Mouse (Mus musculus) right cerebral cortex, adult 2 months (tissue): ENCODE data around the gene Hist1h4b.

ENCODE experiments used
- DNase-seq, 2 experiments: peaks; one replicate each; pipeline ENCODE4 v3.0.0; 2021 to 2022; ENCODE audit warnings: low spot score in 2 of 2

Hist1h4b gene

GRCm38 (mm10) chr13:23740256-23740840 is 16.5 kb upstream of the Hist1h4b start:
- DNase-seq = no peak

DNA sequence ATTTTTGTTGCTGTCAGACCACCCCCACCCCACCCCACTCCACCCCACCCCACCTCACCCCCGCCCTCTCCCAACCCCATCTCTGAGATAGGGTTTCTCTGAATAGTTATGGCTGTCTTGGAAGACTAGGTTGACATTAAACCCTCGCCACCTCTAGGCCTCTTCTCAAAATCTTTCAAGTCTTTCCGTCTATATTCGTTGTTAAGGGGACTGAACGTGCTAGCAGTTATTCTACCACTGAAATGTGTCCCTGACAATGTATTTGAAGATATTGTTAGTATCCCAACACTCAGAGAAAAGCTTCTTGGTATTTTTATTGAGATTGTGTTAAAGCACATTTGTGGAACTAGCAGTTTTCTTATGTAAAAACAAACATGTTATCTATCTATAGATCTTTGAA is 15.9 kb upstream of the Hist1h4b start:
- DNase-seq = no peak

DNA sequence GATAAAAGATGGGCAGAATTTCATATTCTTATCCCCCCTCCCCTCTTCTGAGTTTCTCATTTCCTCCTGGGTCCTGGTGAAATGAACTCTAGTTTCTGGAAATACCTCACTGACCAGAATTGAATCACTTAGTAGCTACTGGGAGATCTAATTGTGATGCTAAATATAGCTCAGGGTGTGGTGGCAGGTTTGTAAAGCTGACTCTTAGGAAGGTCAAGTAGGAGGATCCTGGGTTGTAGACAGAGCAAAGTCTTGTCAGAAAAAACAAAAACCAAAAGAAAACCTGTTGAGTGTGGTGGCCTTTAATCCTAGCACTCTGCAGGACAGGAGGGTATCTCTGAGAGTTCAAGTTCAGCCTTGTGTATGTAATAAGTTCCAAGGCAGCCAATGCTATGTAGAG is 14.8 kb upstream of the Hist1h4b start:
- DNase-seq = no peak

- no peak for DNase-seq
These were observed 13.6 kb upstream of the Hist1h4b start for GRCm38 (mm10) chr13:23743215-23743614.

GRCm38 (mm10) chr13:23743963-23744362 is 12.8 kb upstream of the Hist1h4b start:
- DNase-seq = no peak

DNA sequence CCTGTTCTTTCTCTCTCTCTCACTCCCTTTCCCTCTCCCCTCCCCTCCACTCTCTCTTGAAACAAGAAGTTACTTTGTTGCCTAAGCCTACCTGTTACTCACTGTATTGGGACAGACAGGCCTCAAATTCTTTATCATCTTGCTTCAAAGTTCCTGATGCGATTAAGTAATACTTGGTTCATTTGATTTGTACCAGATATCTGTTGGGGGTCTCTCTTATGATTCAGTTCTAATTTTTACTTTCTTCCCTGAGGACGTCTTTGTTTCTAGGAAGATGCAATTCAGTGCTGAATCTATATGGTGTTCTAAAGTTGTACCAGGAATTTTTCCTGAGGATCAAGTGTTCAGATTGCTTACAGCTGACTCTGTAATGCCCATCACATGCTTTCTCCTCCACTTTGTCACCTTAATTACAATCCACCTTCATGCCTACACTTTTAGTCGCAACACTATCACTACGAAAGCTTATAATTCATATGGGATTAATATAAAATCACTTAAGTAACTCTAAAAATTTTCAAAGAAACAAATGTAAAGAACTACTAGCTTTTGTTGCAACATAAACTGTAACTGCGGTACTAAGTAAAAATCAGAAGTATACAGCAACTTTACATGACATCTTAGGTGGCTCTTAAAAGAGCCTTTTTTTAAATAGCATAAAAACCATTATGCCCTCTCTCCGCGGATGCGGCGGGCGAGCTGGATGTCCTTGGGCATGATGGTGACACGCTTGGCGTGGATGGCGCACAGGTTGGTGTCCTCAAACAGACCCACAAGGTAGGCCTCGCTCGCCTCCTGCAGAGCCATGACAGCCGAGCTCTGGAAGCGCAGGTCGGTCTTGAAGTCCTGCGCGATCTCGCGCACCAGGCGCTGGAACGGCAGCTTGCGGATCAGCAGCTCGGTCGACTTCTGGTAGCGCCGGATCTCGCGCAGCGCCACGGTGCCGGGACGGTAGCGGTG is 12.1 kb upstream of the Hist1h4b start:
- DNase-seq = no peak

- peak; percentile 92 to 93 for DNase-seq
These were observed 11.2 kb upstream of the Hist1h4b start, which contains the start of gene Hist1h3c for GRCm38 (mm10) chr13:23745381-23746161. Hist1h3c (minus strand) TSS chr13:23745602.

GRCm38 (mm10) chr13:23746201-23747080 is 10.4 kb upstream of the Hist1h4b start, which contains the start of gene Hist1h2bb:
Hist1h2bb (plus strand) TSS chr13:23746734.
- DNase-seq = peak; percentile 72 to 80

- no peak for DNase-seq
These were observed 9.5 kb upstream of the Hist1h4b start for GRCm38 (mm10) chr13:23747081-23747891.

DNA sequence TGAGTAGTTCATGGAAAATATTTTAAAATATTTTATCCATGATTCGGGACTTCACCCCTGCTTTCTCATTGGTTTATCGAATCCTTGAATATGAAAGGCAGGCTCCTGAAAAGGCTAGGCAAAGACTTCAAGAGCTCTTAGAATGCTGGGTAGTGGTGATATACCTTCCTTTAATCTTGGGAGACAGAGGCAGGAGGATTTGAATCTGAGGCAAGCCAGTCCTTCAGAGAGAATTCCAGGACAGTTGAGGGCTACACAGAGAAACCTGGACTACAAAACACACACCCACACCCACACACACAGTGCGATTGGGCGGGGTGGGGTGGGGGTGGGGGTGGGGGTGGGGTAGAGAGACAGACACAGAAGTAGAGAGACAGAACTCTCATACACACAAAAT is 8.9 kb upstream of the Hist1h4b start:
- no peak for DNase-seq

DNA sequence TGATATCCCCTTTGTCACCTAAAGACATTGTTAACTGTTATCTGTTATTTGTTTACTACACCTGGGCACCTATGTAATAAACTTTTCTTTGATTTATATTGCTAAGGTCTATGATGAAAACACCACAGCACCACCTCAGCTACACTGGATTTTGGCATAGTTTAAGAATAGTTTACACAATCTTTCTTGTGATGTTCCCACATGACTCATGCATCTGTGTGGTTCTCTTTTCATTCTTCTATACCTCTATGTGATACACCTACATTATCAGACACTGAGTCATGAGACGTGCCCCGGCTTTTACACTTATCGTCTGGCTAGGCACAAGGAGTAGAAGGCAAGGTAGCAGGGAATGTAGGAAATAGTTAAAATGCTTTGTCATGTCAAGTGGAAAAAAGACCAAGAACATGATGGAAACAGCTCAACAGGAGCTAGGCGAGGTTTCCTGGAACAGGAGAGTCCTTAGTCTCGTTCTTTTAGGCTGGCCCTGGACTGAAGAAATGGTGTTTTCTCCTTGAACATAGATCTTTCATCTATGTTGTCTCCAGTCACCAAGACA is 7.2 kb upstream of the Hist1h4b start:
- no peak for DNase-seq

DNA sequence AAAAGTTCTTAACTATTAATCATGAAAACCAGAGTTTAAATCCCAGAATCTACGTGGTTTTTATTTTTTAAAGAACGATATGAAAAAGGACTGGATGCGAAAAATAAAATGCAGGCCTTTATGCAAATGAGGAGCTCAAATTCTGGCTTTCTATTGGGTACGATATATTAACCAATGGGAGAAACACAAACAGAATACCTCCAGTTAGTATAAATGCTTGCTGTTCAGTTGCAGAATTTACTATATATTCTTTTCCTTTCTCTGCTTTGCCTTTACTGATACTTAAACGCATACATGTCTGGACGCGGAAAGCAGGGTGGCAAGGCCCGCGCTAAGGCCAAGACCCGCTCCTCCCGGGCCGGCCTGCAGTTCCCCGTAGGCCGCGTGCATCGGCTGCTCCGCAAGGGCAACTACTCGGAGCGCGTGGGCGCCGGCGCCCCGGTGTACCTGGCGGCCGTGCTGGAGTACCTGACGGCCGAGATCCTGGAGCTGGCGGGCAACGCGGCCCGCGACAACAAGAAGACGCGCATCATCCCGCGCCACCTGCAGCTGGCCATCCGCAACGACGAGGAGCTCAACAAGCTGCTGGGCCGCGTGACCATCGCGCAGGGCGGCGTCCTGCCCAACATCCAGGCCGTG is 5.9 kb upstream of the Hist1h4b start, which contains the start of gene Hist1h2ab:
Gene Hist1h2ab (plus strand): TSS at position 288 of the 639 bp plus-strand sequence.
- DNase-seq = peak; percentile 47 to 60

DNA sequence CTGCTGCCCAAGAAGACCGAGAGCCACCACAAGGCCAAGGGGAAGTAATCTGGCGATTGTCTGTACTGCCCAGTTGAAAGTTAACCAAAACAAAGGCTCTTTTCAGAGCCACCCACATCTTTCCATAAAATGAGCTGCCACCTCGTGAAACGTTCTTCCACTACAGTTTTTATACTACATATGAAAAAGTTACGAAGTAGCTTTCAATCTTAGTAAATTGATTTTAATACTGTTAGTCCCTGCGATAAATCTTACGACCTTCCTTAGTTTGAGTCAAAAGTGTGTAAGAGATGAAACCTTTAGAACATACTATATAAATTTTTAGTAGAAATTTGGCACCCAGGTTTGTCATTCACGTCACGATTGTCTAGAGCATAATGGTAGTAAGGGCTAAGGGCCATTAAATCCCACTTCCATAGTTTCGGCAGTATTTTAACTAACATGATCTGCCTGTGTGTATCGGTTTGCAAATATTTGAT is 5.3 kb upstream of the Hist1h4b start:
- no peak for DNase-seq

- DNase-seq = peak; percentile 98
These were observed 4.6 kb upstream of the Hist1h4b start, which contains the start of gene Hist1h3b for GRCm38 (mm10) chr13:23752067-23752741. Hist1h3b (plus strand) TSS chr13:23752267.

DNA sequence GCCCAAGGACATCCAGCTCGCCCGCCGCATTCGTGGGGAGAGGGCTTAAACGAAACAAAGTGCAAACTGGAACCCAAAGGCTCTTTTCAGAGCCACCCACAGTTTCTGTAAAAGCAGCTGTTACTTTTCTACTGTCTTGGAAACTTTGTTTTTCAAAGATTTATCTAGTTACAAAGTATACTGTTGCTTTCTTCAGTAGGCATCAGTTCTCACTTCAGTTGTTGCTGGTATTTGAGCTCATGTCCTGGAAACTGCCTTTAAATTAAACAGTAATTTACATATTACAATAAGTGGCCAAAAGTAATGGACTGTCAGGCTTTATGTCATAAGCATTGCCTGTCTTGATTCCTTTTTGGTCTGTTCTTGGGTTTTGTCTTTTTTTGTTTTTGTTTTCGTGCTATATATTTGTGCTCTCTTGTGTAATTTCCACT is 4.1 kb upstream of the Hist1h4b start:
- DNase-seq = no peak

- no peak for DNase-seq
These were observed 3.3 kb upstream of the Hist1h4b start for GRCm38 (mm10) chr13:23753314-23754078.

GRCm38 (mm10) chr13:23755000-23755399 is 1.8 kb upstream of the Hist1h4b start:
- DNase-seq = no peak
